Mouse (Mus musculus): ENCODE data around the gene Cacng3.

GRCm38 (mm10) chr7:122672981-122673380 is 2.7 kb downstream of the Cacng3 start:
- TF ChIP-seq CTCF (IDR thresholded peaks at IDR 0.05; ENCODE audit: low read depth) = no peak
- no peak for TF ChIP-seq EP300 (IDR thresholded peaks at IDR 0.05; ENCODE audit: low read depth)

All from heart, postnatal 0 days (tissue).